Mouse (Mus musculus) induced T-regulatory cell, adult 2 months (primary cell): Measurements from ENCODE around the gene Pdlim1.
"Not testable (repeated sequence)": the region's sequence is repeated elsewhere in the genome, so short reads cannot be mapped to it uniquely, and the experiment has no call there.

ENCODE experiments used
- DNase-seq: peaks from one replicate; pipeline ENCODE4 v3.0.0-alpha.2; 2012; ENCODE audit warnings: low read depth

Pdlim1 gene

DNA sequence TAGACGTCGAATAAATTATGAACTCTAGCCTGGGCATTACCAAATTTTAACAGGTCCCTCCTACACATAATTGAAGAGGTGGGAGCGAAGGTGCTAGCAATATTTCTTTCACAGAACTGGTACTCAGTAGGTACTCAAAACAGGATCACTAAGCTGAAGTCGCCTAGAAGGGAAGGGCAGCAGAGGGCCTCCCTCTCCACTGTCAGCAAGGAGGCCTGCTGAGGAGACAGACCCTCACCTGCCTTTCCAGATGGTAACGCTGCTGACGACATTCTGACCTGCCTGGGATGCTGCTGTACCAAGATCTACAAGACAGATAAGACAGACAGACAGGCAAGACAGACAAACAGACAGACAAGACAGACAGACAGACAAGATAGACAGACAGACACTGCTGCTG is 31.3 kb downstream of the Pdlim1 start:
- DNase-seq: no peak

DNA sequence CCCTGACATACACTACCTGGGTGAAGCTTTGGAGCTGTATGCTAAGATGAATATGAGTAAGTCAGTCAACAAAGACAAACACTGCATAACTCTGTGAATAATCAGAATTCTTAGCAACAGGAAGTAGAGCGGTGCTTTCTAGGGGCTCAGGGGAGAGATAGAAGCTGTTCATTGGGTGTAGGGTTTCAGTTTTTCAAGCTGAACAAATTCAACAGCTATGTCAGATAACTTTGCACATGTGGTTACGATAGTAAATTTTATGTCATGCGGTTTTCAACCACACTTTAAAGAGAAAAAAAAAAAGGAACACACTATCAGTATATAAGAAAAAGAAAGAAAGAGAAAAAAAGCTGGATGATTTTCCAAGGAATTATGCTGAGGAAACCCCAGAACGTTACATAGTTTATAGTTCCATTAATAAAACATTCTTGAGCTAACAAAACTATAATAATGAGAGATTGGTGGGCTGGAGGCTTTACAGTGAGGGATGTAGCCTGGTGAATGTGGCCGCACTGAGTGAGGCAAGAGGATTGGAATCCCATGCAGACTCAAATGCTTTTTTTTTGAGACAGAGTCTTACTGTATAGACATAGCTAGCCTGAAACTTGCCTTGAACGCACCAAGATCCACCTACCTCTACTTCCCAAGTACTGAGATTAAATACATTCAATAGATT is 33.3 kb downstream of the Pdlim1 start:
- DNase-seq: no peak

GRCm38 (mm10) chr19:40232560-40232959 is 39.1 kb downstream of the Pdlim1 start:
- DNase-seq: no peak

- DNase-seq: peak; percentile 51
Measured at GRCm38 (mm10) chr19:40231825-40232541, 39.7 kb downstream of the Pdlim1 start.

GRCm38 (mm10) chr19:40231074-40231738 is 40.4 kb downstream of the Pdlim1 start:
- DNase-seq: no peak

DNA sequence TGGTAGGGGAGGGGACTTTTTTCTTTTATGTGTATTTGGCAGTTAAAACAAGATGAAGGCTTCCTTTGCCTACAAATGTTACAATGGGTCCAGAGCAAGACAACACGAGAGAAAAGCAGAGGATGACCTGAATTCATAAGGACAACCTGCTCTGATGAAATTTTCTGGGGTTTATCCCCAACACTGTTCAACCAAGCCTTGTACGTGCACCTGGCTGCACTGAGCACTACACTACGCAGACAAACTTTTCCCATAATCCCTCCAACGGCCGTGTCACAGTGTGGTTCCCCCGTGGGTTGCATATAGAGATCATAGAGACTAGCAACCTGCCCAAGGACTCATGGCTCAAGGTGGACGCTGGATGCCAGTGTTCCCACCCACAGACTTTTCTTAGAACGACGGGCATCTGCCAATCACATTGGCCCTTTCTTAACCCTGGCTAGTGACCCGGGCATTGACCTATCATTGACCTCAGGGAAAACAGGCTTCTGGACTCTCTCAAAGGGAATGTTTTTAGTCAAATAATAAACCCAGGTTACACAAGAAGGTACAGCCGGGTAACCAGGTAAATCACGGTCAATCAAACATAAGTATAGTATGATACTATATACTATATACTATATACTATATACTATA is 45.0 kb downstream of the Pdlim1 start:
- no peak for DNase-seq

DNA sequence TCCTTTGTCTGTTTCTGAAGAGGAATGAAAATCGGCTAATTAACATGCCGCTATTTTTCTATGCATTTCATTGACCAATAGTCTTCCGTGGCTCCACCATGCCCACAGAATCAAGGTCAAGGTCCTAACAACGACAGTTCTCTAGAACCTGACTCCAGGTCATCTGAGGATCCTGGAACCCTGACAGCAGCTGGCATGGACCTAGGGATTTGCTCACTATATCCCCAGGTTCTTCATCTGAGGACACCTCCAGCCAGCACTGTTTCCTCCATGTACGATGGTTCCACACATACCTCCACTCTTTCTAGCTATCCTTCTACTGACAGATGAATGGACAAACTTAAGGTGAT is 45.9 kb downstream of the Pdlim1 start:
- no peak for DNase-seq

GRCm38 (mm10) chr19:40225102-40225760 is 46.4 kb downstream of the Pdlim1 start:
- DNase-seq: peak; percentile 59

DNA sequence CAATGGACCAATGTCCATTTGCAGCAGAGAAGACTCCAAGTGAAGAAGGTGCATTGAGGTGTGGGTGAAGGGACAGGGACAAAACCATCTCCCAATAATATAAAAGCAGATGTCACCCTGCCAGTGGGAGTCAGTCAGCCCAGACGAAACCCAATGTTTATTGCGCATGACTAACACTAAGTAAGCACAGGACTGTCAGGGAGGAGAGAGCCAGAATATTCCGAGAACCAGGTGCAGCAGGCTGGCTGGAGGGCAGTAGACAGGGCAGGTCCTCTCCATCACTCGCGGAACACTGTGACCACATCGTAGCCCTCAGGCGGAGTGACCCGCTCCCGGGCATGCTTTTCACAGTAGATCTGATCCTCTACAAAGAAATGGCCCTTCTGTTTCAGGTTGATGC is 49.3 kb downstream of the Pdlim1 start:
- not testable (repeated sequence) for DNase-seq

DNA sequence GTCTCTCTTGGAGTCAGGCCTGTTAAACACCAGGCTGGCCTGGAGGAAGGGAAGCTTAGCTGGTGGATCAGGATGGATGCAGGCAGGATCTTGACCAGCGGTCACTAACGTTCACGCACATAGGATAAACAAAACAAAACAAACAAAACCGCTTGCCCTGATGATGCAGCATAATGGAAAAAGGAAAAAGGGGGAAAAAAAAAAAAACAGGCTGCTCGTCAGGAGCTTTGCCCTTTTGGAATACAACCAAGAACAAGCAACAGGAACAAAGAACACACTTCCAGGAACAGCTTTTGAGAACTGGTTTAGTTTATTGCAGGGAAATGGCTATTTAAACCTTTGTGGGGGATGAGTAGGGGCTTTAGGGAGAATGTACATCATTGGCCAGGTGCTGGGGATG is 50.8 kb downstream of the Pdlim1 start:
- DNase-seq: no peak

DNA sequence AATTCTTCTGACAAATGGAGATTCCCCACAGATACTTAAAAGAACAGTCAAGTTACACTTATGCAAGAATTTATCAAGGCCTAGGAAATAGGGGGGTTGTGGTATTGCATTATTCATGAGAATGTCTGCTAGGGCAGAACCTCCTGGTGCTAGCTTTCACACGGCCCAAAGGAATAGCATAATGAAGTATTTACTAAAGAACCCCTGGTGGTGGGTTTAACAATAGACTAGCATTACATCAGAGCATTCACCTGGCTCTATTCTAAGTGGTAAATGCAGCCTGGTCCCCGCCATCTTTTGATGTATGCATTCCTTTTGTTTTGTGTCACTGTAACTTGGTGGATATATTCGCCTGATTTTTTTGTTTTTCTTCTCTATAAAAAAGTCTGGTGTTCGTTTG is 68.7 kb downstream of the Pdlim1 start:
- not testable (repeated sequence) for DNase-seq

DNA sequence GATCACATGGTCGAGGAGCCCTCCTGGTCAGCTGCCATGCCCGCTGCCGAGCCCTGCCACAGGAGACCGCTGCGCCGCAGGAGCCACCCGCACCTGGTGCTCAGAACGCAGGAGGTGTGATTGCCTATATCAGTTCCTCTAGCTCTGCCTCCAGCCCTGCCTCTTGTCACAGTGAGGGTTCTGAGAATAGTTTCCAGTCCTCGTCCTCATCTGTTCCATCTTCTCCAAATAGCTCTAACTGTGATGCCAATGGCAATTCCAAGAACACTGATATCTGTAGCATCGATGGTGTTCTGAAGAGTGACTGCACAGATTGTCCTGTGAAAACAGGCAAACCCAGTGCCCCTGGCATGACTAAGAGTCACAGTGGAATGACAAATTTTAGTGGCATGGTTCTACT is 81.0 kb downstream of the Pdlim1 start:
- DNase-seq: no peak

- no peak for DNase-seq
Measured at GRCm38 (mm10) chr19:40187160-40187559, 84.5 kb downstream of the Pdlim1 start, which contains the start of gene Cyp2c70. Cyp2c70 (minus strand) TSS chr19:40187333.

- no peak for DNase-seq
Measured at GRCm38 (mm10) chr19:40183600-40183999, 88.0 kb downstream of the Pdlim1 start.

DNA sequence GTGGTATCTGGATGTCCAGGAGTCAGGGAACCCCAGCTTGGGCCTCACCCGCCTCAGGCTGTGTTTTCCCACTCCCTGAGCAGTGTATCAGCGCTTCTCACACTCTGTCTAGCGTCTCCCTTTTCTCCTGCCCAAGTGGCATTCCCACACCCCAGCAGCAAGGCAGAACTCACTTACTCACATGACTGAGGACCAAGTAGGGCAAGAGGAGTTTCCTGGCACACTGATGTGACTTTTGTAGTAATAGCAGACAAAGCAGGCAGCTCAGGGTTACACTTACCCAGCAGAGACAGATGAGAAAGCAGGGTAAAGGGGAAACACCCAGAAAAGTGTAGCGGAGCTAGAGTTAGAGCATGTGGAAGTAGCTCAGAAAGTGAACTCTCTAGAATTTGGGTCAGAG is 93.3 kb downstream of the Pdlim1 start:
- DNase-seq: no peak
